Comparison of ENCODE assay signal across 19 mouse cellular contexts in genomic region chr10:23549207-23549606, GRCm38 (mm10).
DNase-seq lines count a peak whose midpoint lies in the region; ATAC-seq and TF ChIP-seq lines count a peak whose summit lies in the region.
"Had no signal": no experiment of that assay in that cellular context is flagged by ENCODE, and none has a peak within 500 bp of the region (broad histone marks: within the 10 kb centered on the region; RNA-seq: fewer than 3 reads in every experiment).

No protein-coding gene starts in this region.

- no peak overlapping the region for H3K4me2 ChIP-seq in forebrain, embryonic 14.5 days (ENCODE audit: low read length)
- H3K4me2 ChIP-seq in forebrain, embryonic 11.5 days (ENCODE audit: low read depth, low read length, severe bottlenecking), result no peak overlapping the region
- H3K4me2 ChIP-seq in neural tube, embryonic 14.5 days (ENCODE audit: low read depth, low read length), result no peak overlapping the region
- H3K4me2 ChIP-seq in embryonic facial prominence, embryonic 12.5 days (replicated peaks), result no peak overlapping the region; the same call in 1 of the 2 replicates
- no peak overlapping the region for H3K4me2 ChIP-seq in midbrain, postnatal 0 days (ENCODE audit: low read depth, low read length, poor library complexity, severe bottlenecking)
- no peak overlapping the region for H3K4me2 ChIP-seq in liver, embryonic 11.5 days
- H3K4me2 ChIP-seq: heart, embryonic 15.5 days; hindbrain, embryonic 15.5 days; kidney, embryonic 15.5 days; liver, embryonic 15.5 days had no signal

- no peaks in the 10 kb centered on the region for H3K36me3 ChIP-seq in forebrain, embryonic 14.5 days (ENCODE audit: control insufficient read depth, insufficient read depth, low read length)
- no peaks in the 10 kb centered on the region for H3K36me3 ChIP-seq in forebrain, embryonic 11.5 days (ENCODE audit: control insufficient read depth, insufficient read depth, low read length)
- no peaks in the 10 kb centered on the region for H3K36me3 ChIP-seq in neural tube, embryonic 14.5 days (ENCODE audit: control insufficient read depth, insufficient read depth, low read length)
- H3K36me3 ChIP-seq in embryonic facial prominence, embryonic 12.5 days, result no peaks in the 10 kb centered on the region
- no peaks in the 10 kb centered on the region for H3K36me3 ChIP-seq in midbrain, postnatal 0 days (ENCODE audit: insufficient read depth, low read length)
- H3K36me3 ChIP-seq in liver, embryonic 11.5 days (ENCODE audit: control insufficient read depth, insufficient read depth, low read length), result no peaks in the 10 kb centered on the region
- H3K36me3 ChIP-seq: G1E; heart, embryonic 15.5 days; hindbrain, embryonic 15.5 days; kidney, embryonic 15.5 days; liver, embryonic 15.5 days had no signal

- H3K27ac ChIP-seq in forebrain, embryonic 14.5 days (ENCODE audit: low read depth, low read length), result no peak overlapping the region
- H3K27ac ChIP-seq in forebrain, embryonic 11.5 days (ENCODE audit: low read depth, low read length), result no peak overlapping the region
- no peak overlapping the region for H3K27ac ChIP-seq in neural tube, embryonic 14.5 days (ENCODE audit: low read depth, low read length)
- peak overlapping the region; percentile 37; the same call in 1 of the 2 replicates for H3K27ac ChIP-seq in embryonic facial prominence, embryonic 12.5 days
- H3K27ac ChIP-seq in midbrain, postnatal 0 days (ENCODE audit: low read depth, low read length), result no peak overlapping the region
- no peak overlapping the region for H3K27ac ChIP-seq in liver, embryonic 11.5 days (ENCODE audit: low read depth, low read length)
- H3K27ac ChIP-seq: heart, embryonic 15.5 days; hindbrain, embryonic 15.5 days; kidney, embryonic 15.5 days; liver, embryonic 15.5 days had no signal

- DNase-seq in forebrain, embryonic 14.5 days (ENCODE audit: low spot score), result no peak
- no peak for DNase-seq in forebrain, embryonic 11.5 days (ENCODE audit: low spot score)
- DNase-seq in neural tube, embryonic 10.5 days (ENCODE audit: extremely low spot score, low spot score), result no peak
- no peak for DNase-seq in midbrain, postnatal 0 days (ENCODE audit: low spot score)
- no peak for DNase-seq in liver, embryonic 11.5 days (ENCODE audit: low spot score)
- no peak for DNase-seq in right cerebral cortex, postnatal 36 days (ENCODE audit: low spot score in 2 of 2)
- DNase-seq: cerebellum, adult 2 months; heart, adult 11 months; right cerebral cortex, adult 18-20 months; thymus, adult 18-20 months had no signal

- H3K9me3 ChIP-seq in forebrain, embryonic 14.5 days (replicated peaks; ENCODE audit: control insufficient read depth, low read length), result no peaks in the 10 kb centered on the region
- H3K9me3 ChIP-seq in forebrain, embryonic 11.5 days (ENCODE audit: control insufficient read depth, low read length), result no peaks in the 10 kb centered on the region
- no peaks in the 10 kb centered on the region for H3K9me3 ChIP-seq in neural tube, embryonic 14.5 days (ENCODE audit: control insufficient read depth, low read length)
- H3K9me3 ChIP-seq in embryonic facial prominence, embryonic 12.5 days, result no peaks in the 10 kb centered on the region
- H3K9me3 ChIP-seq in midbrain, postnatal 0 days (ENCODE audit: low read length), result no peaks in the 10 kb centered on the region
- no peaks in the 10 kb centered on the region for H3K9me3 ChIP-seq in liver, embryonic 11.5 days (ENCODE audit: control insufficient read depth, low read length)
- H3K9me3 ChIP-seq: G1E; heart, embryonic 15.5 days; hindbrain, embryonic 15.5 days; kidney, embryonic 15.5 days; liver, embryonic 15.5 days had no signal

- ATAC-seq in forebrain, embryonic 14.5 days, result 0 out of 2 replicates have a peak, but pooled peaks have one; percentile 34
- no peak for ATAC-seq in forebrain, embryonic 11.5 days (replicated peaks; ENCODE audit: low FRiP score)
- peak; percentile 9; the same call in 1 of the 2 replicates for ATAC-seq in neural tube, embryonic 14.5 days (ENCODE audit: low read depth)
- 0 out of 2 replicates have a peak, but pooled peaks have one; percentile 47 for ATAC-seq in embryonic facial prominence, embryonic 12.5 days (ENCODE audit: insufficient number of reproducible peaks, insufficient read depth, low FRiP score, low TSS enrichment)
- peak; percentile 32; the same call in 1 of the 2 replicates for ATAC-seq in midbrain, postnatal 0 days (ENCODE audit: low FRiP score)
- no peak for ATAC-seq in liver, embryonic 11.5 days (replicated peaks; ENCODE audit: low FRiP score)
- ATAC-seq: intestine, embryonic 16.5 days; lung, postnatal 0 days had no signal

- H3K4me1 ChIP-seq in forebrain, embryonic 14.5 days (ENCODE audit: control insufficient read depth, insufficient read depth, low read length), result no peaks in the 10 kb centered on the region
- H3K4me1 ChIP-seq in forebrain, embryonic 11.5 days (replicated peaks; ENCODE audit: control insufficient read depth, insufficient read depth, low read length), result peaks cover 6% of the 10 kb centered on the region
- peaks cover 3% of the 10 kb centered on the region; the same call in 1 of the 2 replicates for H3K4me1 ChIP-seq in neural tube, embryonic 14.5 days (ENCODE audit: control insufficient read depth, insufficient read depth, low read length)
- H3K4me1 ChIP-seq in embryonic facial prominence, embryonic 12.5 days, result peaks cover 24% of the 10 kb centered on the region
- no peaks in the 10 kb centered on the region for H3K4me1 ChIP-seq in midbrain, postnatal 0 days (ENCODE audit: insufficient read depth, low read length)
- H3K4me1 ChIP-seq in liver, embryonic 11.5 days (replicated peaks; ENCODE audit: control insufficient read depth, insufficient read depth, low read length), result no peaks in the 10 kb centered on the region
- H3K4me1 ChIP-seq: heart, embryonic 15.5 days; liver, embryonic 15.5 days had no signal

- 22% methylated on average over 3 of the region's 3 CpGs for WGBS in forebrain, embryonic 14.5 days
- WGBS in forebrain, embryonic 11.5 days, result 23% methylated on average over 3 of the region's 3 CpGs
- WGBS in neural tube, embryonic 14.5 days, result 35% methylated on average over 3 of the region's 3 CpGs
- WGBS in embryonic facial prominence, embryonic 12.5 days, result 21% methylated on average over 3 of the region's 3 CpGs
- WGBS in midbrain, postnatal 0 days, result 27% methylated on average over 3 of the region's 3 CpGs
- WGBS in liver, embryonic 11.5 days, result 49% methylated on average over 3 of the region's 3 CpGs

- no peak overlapping the region for H3K9ac ChIP-seq in forebrain, embryonic 14.5 days (ENCODE audit: low read length)
- H3K9ac ChIP-seq in forebrain, embryonic 11.5 days (ENCODE audit: low read length), result no peak overlapping the region
- no peak overlapping the region for H3K9ac ChIP-seq in neural tube, embryonic 14.5 days (replicated peaks; ENCODE audit: low read depth, low read length)
- no peak overlapping the region for H3K9ac ChIP-seq in embryonic facial prominence, embryonic 12.5 days
- no peak overlapping the region for H3K9ac ChIP-seq in midbrain, postnatal 0 days (replicated peaks; ENCODE audit: low read length, poor library complexity, severe bottlenecking)
- no peak overlapping the region for H3K9ac ChIP-seq in liver, embryonic 11.5 days (ENCODE audit: low read depth, low read length)
- H3K9ac ChIP-seq: heart, embryonic 15.5 days; hindbrain, embryonic 15.5 days; kidney, embryonic 15.5 days; liver, embryonic 15.5 days had no signal

- no peaks in the 10 kb centered on the region for H3K27me3 ChIP-seq in forebrain, embryonic 14.5 days (replicated peaks; ENCODE audit: control insufficient read depth, insufficient read depth, low read length)
- H3K27me3 ChIP-seq in forebrain, embryonic 11.5 days (ENCODE audit: control insufficient read depth, insufficient read depth, low read length), result no peaks in the 10 kb centered on the region
- no peaks in the 10 kb centered on the region for H3K27me3 ChIP-seq in neural tube, embryonic 14.5 days (ENCODE audit: control insufficient read depth, insufficient read depth, low read length)
- no peaks in the 10 kb centered on the region for H3K27me3 ChIP-seq in embryonic facial prominence, embryonic 12.5 days
- H3K27me3 ChIP-seq in midbrain, postnatal 0 days (ENCODE audit: insufficient read depth, low read length), result no peaks in the 10 kb centered on the region
- H3K27me3 ChIP-seq in liver, embryonic 11.5 days (replicated peaks; ENCODE audit: control insufficient read depth, insufficient read depth, low read length), result no peaks in the 10 kb centered on the region
- H3K27me3 ChIP-seq: heart, embryonic 15.5 days; hindbrain, embryonic 15.5 days; kidney, embryonic 15.5 days; liver, embryonic 15.5 days had no signal

- H3K4me3 ChIP-seq in forebrain, embryonic 14.5 days (ENCODE audit: low read depth, low read length), result no peak overlapping the region
- H3K4me3 ChIP-seq in forebrain, embryonic 11.5 days (ENCODE audit: low read depth, low read length), result no peak overlapping the region
- no peak overlapping the region for H3K4me3 ChIP-seq in neural tube, embryonic 14.5 days (ENCODE audit: low read depth, low read length)
- no peak overlapping the region for H3K4me3 ChIP-seq in embryonic facial prominence, embryonic 12.5 days
- no peak overlapping the region for H3K4me3 ChIP-seq in midbrain, postnatal 0 days (ENCODE audit: low read depth, low read length)
- no peak overlapping the region for H3K4me3 ChIP-seq in liver, embryonic 11.5 days (ENCODE audit: low read depth, low read length)
- H3K4me3 ChIP-seq: heart, embryonic 15.5 days; hindbrain, embryonic 15.5 days; kidney, embryonic 15.5 days; liver, embryonic 15.5 days had no signal

- no peak for TF ChIP-seq CTCF in midbrain, postnatal 0 days (IDR thresholded peaks at IDR 0.05)

Comparison
In these comparisons a context has a peak if more than half of its experiments do, and no peak if none do; other contexts are left out.
1. ATAC-seq: peak in forebrain, embryonic 14.5 days (single experiment), neural tube, embryonic 14.5 days (single experiment), embryonic facial prominence, embryonic 12.5 days (single experiment) and midbrain, postnatal 0 days (single experiment); none in forebrain, embryonic 11.5 days (single experiment) and liver, embryonic 11.5 days (single experiment).